Mouse (Mus musculus) hindbrain, embryonic 11.5 days (tissue): ENCODE data around the gene Sars2. TPM values are rescaled to one million over a fixed set of nuclear protein-coding genes. Genes with fewer than 3 reads are reported as not detected.

Experiments used
- ATAC-seq: fragments of 200-750 bp; cut with Nextera tagmentation; 2 replicates; pipeline ENCODE4 v1.8.0; 2017; ENCODE audit warnings: mild to moderate bottlenecking, moderate TSS enrichment, moderate library complexity; ENCODE audit not compliant: low FRiP score
- DNase-seq: peaks from one replicate; pipeline ENCODE4 v3.0.0-alpha.2; 2015; ENCODE audit warnings: low spot score
- H3K27ac ChIP-seq: fragments of 300-500 bp; sonication (generic); 2 replicates; pipeline ENCODE4 v1.5.1; 2014; ENCODE audit warnings: mild to moderate bottlenecking, low read depth, low read length
- H3K27me3 ChIP-seq: fragments of 300-500 bp; sonication (generic); 2 replicates; pipeline ENCODE4 v1.6.1; 2014; ENCODE audit warnings: mild to moderate bottlenecking, low read length, moderate library complexity, mixed read lengths; ENCODE audit not compliant: control insufficient read depth, insufficient read depth
- H3K36me3 ChIP-seq: fragments of 300-500 bp; sonication (generic); 2 replicates; pipeline ENCODE4 v1.6.1; 2014; ENCODE audit warnings: mild to moderate bottlenecking, low read length, moderate library complexity, mixed read lengths; ENCODE audit not compliant: control insufficient read depth, insufficient read depth
- H3K4me1 ChIP-seq: fragments of 300-500 bp; sonication (generic); replicated peaks from 2 replicates; pipeline ENCODE4 v1.6.1; 2014; ENCODE audit warnings: low read length, mixed read lengths; ENCODE audit not compliant: control insufficient read depth, insufficient read depth
- H3K4me2 ChIP-seq: fragments of 300-500 bp; sonication (generic); replicated peaks from 2 replicates; pipeline ENCODE4 v1.6.1; 2014; ENCODE audit warnings: mild to moderate bottlenecking, low read depth, low read length
- H3K4me3 ChIP-seq: fragments of 300-500 bp; sonication (generic); 2 replicates; pipeline ENCODE4 v1.5.1; 2014; ENCODE audit warnings: low read depth, low read length
- H3K9ac ChIP-seq: fragments of 300-500 bp; sonication (generic); 2 replicates; pipeline ENCODE4 v1.6.1; 2014; ENCODE audit warnings: low read depth, low read length
- H3K9me3 ChIP-seq: fragments of 300-500 bp; sonication (generic); 2 replicates; pipeline ENCODE4 v1.6.1; 2016; ENCODE audit warnings: low read length; ENCODE audit not compliant: control insufficient read depth
- WGBS: fragments of 180-500 bp; shearing (Covaris S2); extraction: QIAGEN DNeasy Blood & Tissue Kit; methylation state at CpG from one replicate; pipeline ENCODE4 v1.1.7; 2014; 5-methylcytosine and 5-hydroxymethylcytosine counted together
- polyA plus RNA-seq: library from polyadenylated mRNA; unstranded; fragments of >200 nt; fragmentation: Nextera tagmentation; extraction: Ambion mirVana; gene quantifications from 2 replicates; pipeline ENCODE4 v1.2.1, GENCODE M21; 2014

Sars2 gene
- polyA plus RNA-seq, 1 experiment from 2014 or later: 27.2 TPM

DNA sequence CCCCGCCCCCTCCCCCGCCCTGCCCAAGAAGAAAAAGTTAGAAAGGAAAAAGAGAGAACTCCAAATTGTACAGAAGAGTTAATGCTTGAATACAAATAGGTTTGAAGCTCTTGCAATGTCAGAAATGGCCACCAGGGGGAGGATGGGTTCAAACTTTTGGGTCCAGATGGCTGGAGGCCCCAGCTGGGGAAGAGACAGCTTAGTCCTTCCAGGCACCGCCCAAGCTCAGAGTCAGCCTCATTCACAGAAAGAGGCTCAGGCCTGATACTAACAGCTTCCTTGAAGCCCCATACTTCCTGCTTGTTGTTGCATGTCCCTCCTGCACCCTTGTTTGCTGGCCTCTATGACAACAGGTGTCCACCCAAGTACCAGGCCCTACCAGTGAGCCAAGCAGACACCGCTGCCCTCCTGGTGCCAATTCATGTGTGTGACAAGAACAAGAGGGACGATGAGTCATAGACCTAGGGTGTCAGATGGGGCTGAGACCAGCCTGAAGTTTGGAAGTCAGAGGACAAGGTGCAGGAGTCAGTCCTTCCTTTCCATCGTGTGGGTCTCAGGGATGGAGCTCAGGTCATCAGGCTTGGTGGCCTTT, 38.4 kb downstream of the Sars2 start:
- Histone ChIP-seq H3K9me3 (no peaks in the 10 kb centered on the region), H3K36me3 (no peaks in the 10 kb centered on the region), H3K4me2 (no peak overlapping the region), H3K9ac (no peak overlapping the region), H3K27ac (no peak overlapping the region), H3K4me3 (no peak overlapping the region), H3K27me3 (no peaks in the 10 kb centered on the region), H3K4me1 (peaks cover 2% of the 10 kb centered on the region; the same call in 1 of the 2 replicates)
- DNase-seq (peak; percentile 95), ATAC-seq (peak; percentile 59)
- WGBS: 47% methylated on average over 6 of the region's 6 CpGs

DNA sequence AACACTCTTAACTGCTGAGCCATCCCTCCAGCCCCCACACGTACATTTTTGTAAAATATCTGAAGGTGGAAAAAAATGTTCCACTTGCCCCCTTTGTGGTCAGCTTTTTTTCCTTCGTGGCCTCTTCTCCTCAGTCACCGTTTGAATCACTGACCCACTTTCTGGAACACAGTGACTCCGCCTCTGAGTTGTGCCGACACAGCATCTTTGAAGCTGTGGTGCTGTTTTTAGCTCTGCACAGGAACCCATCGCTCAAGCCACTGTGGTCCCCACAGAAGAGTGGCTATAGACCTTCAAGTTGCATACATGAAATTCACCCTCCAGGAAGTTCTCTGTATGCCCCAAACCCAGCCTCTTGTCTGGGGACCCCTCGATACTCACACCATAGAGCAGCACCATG, 39.1 kb downstream of the Sars2 start:
- 85% methylated on average over 7 of the region's 7 CpGs for WGBS
- H3K27ac ChIP-seq: no peak overlapping the region
- no peaks in the 10 kb centered on the region for H3K27me3 ChIP-seq
- no peaks in the 10 kb centered on the region for H3K36me3 ChIP-seq
- no peak overlapping the region for H3K4me2 ChIP-seq
- no peak overlapping the region for H3K9ac ChIP-seq
- peaks cover 2% of the 10 kb centered on the region; the same call in 1 of the 2 replicates for H3K4me1 ChIP-seq
- H3K4me3 ChIP-seq: no peak overlapping the region
- DNase-seq: no peak
- H3K9me3 ChIP-seq: no peaks in the 10 kb centered on the region
- ATAC-seq: no peak

DNA sequence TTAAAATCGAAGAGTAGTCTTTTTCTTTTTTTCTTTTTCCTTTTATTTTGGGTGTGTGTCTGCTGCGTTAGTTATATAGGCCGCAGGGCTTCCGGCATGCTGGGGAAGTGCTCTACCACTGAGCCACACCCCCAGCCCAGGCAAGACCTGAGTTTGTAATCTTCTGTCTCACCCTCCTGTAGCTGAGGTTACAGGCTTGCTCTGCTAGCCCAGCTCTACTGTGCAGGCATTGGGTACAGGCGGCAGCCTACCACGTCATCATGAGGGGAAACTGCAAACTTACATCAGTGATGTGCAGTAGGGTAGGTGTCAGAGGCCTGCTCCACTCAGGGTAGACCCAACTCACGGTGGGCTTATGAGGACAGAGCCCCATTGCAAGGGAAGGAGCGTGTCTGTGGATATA, 39.5 kb downstream of the Sars2 start:
- Histone ChIP-seq H3K4me1 (peaks cover 2% of the 10 kb centered on the region; the same call in 1 of the 2 replicates), H3K9ac (no peak overlapping the region), H3K27ac (no peak overlapping the region), H3K9me3 (no peaks in the 10 kb centered on the region), H3K4me2 (no peak overlapping the region), H3K36me3 (no peaks in the 10 kb centered on the region), H3K4me3 (no peak overlapping the region), H3K27me3 (no peaks in the 10 kb centered on the region)
- DNase-seq (no peak), ATAC-seq (no peak)
- 86% methylated on average over 8 of the region's 8 CpGs for WGBS

DNA sequence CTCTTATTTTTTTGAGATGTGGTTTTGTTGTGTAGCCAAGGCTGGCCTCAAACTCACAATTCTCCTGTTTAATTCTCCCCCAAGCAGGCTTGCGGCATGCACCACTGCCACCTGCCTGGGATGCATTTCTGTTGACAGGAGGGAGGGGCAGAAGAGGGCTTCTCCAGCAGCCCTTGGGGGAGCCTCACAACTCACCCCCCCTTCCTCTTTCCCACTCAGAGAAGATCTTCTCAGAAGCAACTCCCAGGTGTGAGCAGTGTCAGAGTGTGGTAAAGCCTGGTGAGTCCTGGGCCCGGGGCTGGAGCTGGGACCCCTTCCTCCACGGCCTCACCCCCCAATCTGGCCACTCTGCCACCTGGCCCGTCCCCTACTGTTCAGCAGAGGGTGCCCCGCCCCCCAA, 43.4 kb downstream of the Sars2 start:
- Histone ChIP-seq H3K4me2 (no peak overlapping the region), H3K9ac (no peak overlapping the region), H3K27me3 (no peaks in the 10 kb centered on the region), H3K4me3 (no peak overlapping the region), H3K27ac (no peak overlapping the region), H3K36me3 (0 out of 2 replicates have a peak, but pooled peaks cover 2% of the 10 kb centered on the region), H3K4me1 (peaks cover 2% of the 10 kb centered on the region; the same call in 1 of the 2 replicates), H3K9me3 (no peaks in the 10 kb centered on the region)
- 71% methylated on average over 4 of the region's 5 CpGs for WGBS
- ATAC-seq: no peak
- DNase-seq: no peak

DNA sequence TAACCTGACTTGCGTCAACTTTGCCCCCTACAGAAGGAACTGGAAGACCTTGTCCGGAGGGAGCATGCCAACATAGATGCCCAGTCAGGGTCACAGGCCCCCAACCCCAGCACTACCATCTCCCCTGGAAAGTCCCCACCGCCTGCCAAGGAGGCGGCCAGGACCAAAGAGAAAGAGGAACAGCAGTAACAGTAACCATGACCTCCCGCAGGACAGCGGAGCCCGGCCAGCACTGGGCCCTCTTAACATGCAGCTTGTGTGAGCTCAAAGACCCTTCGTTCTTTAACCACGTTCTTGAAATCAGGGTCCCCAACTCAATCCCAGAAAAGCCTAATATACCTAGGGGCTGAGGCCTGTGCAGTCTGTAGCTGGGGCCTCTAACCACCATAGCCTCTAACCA, 46.1 kb downstream of the Sars2 start:
- H3K27ac ChIP-seq: no peak overlapping the region
- no peak overlapping the region for H3K9ac ChIP-seq
- H3K4me3 ChIP-seq: no peak overlapping the region
- no peak overlapping the region for H3K4me2 ChIP-seq
- no peaks in the 10 kb centered on the region; the same call in 1 of the 2 replicates for H3K4me1 ChIP-seq
- DNase-seq: no peak
- no peaks in the 10 kb centered on the region for H3K9me3 ChIP-seq
- WGBS: 89% methylated on average over 8 of the region's 9 CpGs
- ATAC-seq: no peak
- H3K27me3 ChIP-seq: no peaks in the 10 kb centered on the region
- H3K36me3 ChIP-seq: 0 out of 2 replicates have a peak, but pooled peaks cover 2% of the 10 kb centered on the region

DNA sequence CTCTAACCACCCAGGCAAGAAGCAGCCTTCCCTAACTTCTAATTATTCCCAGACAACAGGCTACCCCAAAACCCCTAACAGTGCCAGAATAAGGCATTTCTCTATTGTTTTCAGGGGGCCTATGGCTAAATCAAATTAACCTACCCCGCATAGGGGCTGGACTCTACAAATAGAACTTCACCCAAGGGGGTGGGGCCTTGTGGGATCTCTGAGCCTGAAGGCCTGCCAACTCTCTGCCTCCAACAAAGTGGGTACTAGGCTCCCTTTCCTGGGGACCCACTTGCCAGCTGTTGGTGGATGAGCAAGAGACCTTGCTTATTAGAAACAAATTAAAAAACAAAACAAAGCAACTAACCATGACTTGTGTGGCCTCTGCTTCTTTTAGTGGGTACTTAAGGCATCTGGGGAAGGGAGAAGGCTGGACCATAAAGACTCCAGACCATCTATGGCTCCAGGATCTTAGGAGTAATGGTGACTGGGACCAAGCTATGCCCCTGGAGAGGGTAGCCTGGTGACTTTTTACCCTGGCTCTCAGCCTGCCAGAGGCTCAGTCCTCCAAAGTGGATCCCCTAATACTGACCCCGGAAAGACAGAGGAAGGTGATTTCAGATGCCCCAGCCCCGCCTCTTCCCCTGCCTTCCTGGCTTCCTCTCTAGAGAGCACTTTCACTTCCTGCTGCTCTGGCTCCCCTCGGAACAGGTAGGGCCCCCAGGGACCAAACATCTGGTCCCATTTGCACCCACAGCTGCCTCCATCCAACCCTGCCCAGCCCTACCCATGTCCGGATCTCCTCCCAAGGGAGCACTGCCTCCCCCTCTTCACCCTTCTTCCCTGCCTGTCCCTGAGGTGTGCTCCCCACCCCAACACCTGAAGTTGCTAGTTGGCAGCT, 46.8 kb downstream of the Sars2 start, which contains the start of gene Rinl:
Gene Rinl (plus strand): TSS at position 663 of the 889 bp plus-strand sequence.
- Histone ChIP-seq H3K4me3 (no peak within 1 kb of the TSS), H3K9ac (no peak within 1 kb of the TSS), H3K27ac (no peak within 1 kb of the TSS), H3K4me1 (no peaks in the 10 kb centered on the region; the same call in 1 of the 2 replicates), H3K9me3 (no peaks in the 10 kb centered on the region), H3K36me3 (0 out of 2 replicates have a peak, but pooled peaks cover 2% of the 10 kb centered on the region), H3K27me3 (no peaks in the 10 kb centered on the region), H3K4me2 (no peak within 1 kb of the TSS)
- DNase-seq (no peak), ATAC-seq (no peak)
- WGBS: 78% methylated on average over 5 of the region's 5 CpGs

DNA sequence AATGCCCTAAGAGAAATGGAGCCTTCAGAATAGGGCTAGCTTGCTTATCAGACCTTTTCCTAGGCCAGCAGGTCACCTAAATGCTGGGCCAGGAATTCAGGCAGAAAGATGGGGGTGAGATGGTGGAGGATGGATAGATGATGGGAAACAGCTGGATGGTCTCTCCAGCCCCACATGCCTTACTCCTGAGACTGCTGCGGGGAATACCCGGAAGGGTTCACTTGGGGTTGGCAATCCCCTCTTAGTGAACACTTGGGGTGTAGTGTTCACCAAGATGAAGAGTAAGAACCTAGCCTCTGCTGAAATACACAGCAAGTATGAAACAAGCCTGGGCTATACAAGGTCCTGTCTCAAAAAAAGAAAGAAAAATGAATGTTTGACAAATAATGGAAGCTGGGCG, 47.4 kb downstream of the Sars2 start:
- Histone ChIP-seq H3K4me3 (no peak overlapping the region), H3K4me1 (no peaks in the 10 kb centered on the region; the same call in 1 of the 2 replicates), H3K27me3 (no peaks in the 10 kb centered on the region), H3K4me2 (no peak overlapping the region), H3K36me3 (0 out of 2 replicates have a peak, but pooled peaks cover 2% of the 10 kb centered on the region), H3K9ac (no peak overlapping the region), H3K27ac (no peak overlapping the region), H3K9me3 (no peaks in the 10 kb centered on the region)
- DNase-seq: no peak
- no peak for ATAC-seq
- WGBS: 80% methylated on average over 3 of the region's 3 CpGs

DNA sequence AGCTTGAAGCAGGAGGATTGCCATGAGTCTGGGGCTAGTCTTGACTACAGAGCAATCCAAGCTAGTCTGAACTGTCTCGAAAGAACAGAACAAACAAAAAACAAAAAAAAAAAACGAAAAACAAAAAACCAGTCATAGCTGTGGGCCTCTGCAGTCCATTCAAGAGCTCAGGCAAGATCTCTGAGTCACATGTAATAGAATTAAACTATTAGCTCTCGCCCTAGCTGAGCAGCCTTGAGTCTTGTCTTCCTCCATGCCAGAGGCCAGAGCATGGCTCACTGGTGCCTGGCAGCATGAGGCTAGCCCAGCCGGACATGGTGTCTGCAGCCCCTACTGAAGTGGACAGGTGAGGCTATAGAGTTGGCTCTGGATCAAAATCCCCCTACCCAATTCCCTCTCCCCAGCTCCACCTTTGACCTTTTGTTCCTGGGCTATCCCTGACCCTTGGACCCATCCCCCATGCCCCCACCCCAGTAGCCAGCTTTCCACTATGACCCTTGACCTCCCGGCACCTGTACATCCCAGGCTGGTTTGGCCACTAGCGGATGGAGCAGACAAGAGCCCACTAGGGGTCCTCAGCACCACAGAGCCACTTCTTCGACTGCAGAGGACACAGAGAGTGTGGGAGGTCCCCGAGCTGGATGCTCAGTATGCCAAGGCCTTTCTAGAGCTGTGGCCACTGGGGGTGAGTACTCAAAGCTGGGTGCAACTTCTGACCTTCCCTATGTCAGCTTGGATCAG, 48.4 kb downstream of the Sars2 start:
- H3K4me2 ChIP-seq: no peak overlapping the region
- whole genome bisulfite sequencing: 45% methylated on average over 8 of the region's 8 CpGs
- no peak overlapping the region for H3K27ac ChIP-seq
- H3K9ac ChIP-seq: no peak overlapping the region
- peak; percentile 33 for DNase-seq
- no peak for ATAC-seq
- H3K9me3 ChIP-seq: no peaks in the 10 kb centered on the region
- no peak overlapping the region for H3K4me3 ChIP-seq
- H3K4me1 ChIP-seq: no peaks in the 10 kb centered on the region; the same call in 1 of the 2 replicates
- no peaks in the 10 kb centered on the region for H3K27me3 ChIP-seq
- H3K36me3 ChIP-seq: 0 out of 2 replicates have a peak, but pooled peaks cover 2% of the 10 kb centered on the region
